Mouse (Mus musculus) ES-Bruce4 (cell line): Measurements from ENCODE around the gene Hoga1.

Experiments used
- CTCF ChIP-seq: IDR thresholded peaks from one replicate; pipeline ENCODE4 v1.8.1; 2011; ENCODE audit warnings: low read depth, low read length
- EP300 ChIP-seq: IDR thresholded peaks from 2 replicates; pipeline ENCODE4 v1.6.1; 2011; ENCODE audit warnings: low read depth, low read length; ENCODE audit not compliant: insufficient read depth
- POLR2A ChIP-seq: IDR thresholded peaks from one replicate; pipeline ENCODE4 v1.8.1; 2011; ENCODE audit warnings: low read length; ENCODE audit not compliant: insufficient read depth

DNA sequence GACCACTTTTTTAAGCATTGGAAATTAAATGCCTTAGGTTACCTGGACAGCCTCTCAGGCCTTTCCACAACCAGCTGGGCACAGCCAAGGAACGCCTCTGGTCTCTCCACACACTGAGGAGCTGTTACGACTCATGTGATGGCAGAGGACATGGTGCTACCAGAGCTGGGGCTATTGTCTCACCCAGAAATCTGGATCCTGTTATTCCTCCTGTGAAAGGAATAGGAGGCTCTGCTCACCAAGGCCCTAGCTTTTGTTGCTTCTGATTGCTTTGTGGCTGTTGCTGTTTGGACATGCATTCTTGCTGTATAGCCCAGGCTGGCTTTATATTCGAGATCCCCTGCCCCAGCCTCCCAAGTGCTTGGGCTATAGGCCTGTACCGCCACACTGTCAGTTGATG is 29.2 kb upstream of the Hoga1 start:
- TF ChIP-seq EP300, result no peak
- TF ChIP-seq CTCF, result no peak
- TF ChIP-seq POLR2A, result no peak
